Comparison of ENCODE assay signal across 18 mouse cellular contexts in the genomic region with DNA sequence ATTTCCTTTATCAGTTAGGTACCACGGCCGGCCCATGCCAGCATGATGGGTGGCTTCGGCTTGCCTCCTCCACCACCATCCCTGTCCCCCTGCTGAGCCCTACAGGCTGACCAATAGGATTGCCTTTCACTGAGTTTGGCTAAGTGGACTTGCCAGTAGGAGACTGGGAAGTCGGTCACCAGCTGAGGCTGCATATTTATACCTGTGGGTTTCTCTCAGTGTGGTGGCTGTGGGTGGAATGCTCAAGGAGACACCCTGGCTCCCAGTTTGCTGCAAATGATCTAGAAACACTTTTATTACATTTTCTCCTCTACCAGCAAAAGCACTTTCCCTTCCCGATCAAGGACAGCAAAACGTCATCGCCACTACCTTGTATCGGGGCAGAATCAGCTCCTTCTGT.
"Had no signal": no experiment of that assay in that cellular context is flagged by ENCODE, and none has a peak within 500 bp of the region (broad histone marks: within the 10 kb centered on the region; RNA-seq: fewer than 3 reads in every experiment).

No protein-coding gene starts in this region.

- H3K4me3 ChIP-seq: midbrain, embryonic 10.5 days; midbrain, embryonic 12.5 days; myocyte; neural tube, embryonic 13.5 days; neural tube, embryonic 15.5 days had no signal

- DNase-seq: lung, adult 18-20 months; lung, embryonic 14.5 days; lung, postnatal 10 days; lung, postnatal 4 days; midbrain, embryonic 14.5 days; retina, postnatal 1 day; right cerebral cortex, postnatal 25 days; right cerebral cortex, postnatal 4 days; spleen, adult 18-20 months; thymus, adult 2 months; thymus, postnatal 25 days; thymus, postnatal 4 days had no signal

- H3K27ac ChIP-seq: midbrain, embryonic 10.5 days; midbrain, embryonic 12.5 days; neural tube, embryonic 13.5 days; neural tube, embryonic 15.5 days had no signal

- ATAC-seq: midbrain, embryonic 16.5 days had no signal

- H3K4me1 ChIP-seq: midbrain, embryonic 12.5 days; neural tube, embryonic 15.5 days had no signal
